Mouse (Mus musculus) liver, postnatal 0 days (tissue): ENCODE data around the gene Smarcd3. TPM values are rescaled to one million over a fixed set of nuclear protein-coding genes. Genes with fewer than 3 reads are reported as not detected.

Source experiments
- ATAC-seq: fragments of 200-750 bp; cut with Nextera tagmentation; 2 replicates; pipeline ENCODE4 v1.8.0; 2017; ENCODE audit warnings: mild to moderate bottlenecking, moderate library complexity
- DNase-seq: peaks from one replicate; pipeline ENCODE4 v3.0.0-alpha.2; 2016
- H3K27ac ChIP-seq: fragments of 300-500 bp; sonication (generic); 2 replicates; pipeline ENCODE4 v1.5.1; 2014; ENCODE audit warnings: antibody characterized with exemption, moderate library complexity, mild to moderate bottlenecking, low read depth
- H3K27me3 ChIP-seq: fragments of 300-500 bp; sonication (generic); 2 replicates; pipeline ENCODE4 v1.6.1; 2014; ENCODE audit warnings: low read length, control low read depth, mixed read lengths; ENCODE audit not compliant: insufficient read depth
- H3K36me3 ChIP-seq: fragments of 300-500 bp; sonication (generic); replicated peaks from 2 replicates; pipeline ENCODE4 v1.6.1; 2014; ENCODE audit warnings: mild to moderate bottlenecking, control low read depth, low read length, moderate library complexity, mixed read lengths; ENCODE audit not compliant: insufficient read depth
- H3K4me1 ChIP-seq: fragments of 300-500 bp; sonication (generic); 2 replicates; pipeline ENCODE4 v1.6.1; 2014; ENCODE audit warnings: antibody characterized with exemption, mild to moderate bottlenecking, control low read depth; ENCODE audit not compliant: insufficient read depth
- H3K4me2 ChIP-seq: fragments of 300-500 bp; sonication (generic); 2 replicates; pipeline ENCODE4 v1.6.1; 2014; ENCODE audit warnings: low read depth, mild to moderate bottlenecking, low read length, moderate library complexity, mixed read lengths
- H3K4me3 ChIP-seq: fragments of 300-500 bp; sonication (generic); 2 replicates; pipeline ENCODE4 v1.5.1; 2014; ENCODE audit warnings: low read depth, low read length
- H3K9ac ChIP-seq: fragments of 300-500 bp; sonication (generic); replicated peaks from 2 replicates; pipeline ENCODE4 v1.6.1; 2014; ENCODE audit warnings: mild to moderate bottlenecking, moderate library complexity
- H3K9me3 ChIP-seq: fragments of 300-500 bp; sonication (generic); 2 replicates; pipeline ENCODE4 v1.6.1; 2016; ENCODE audit warnings: mild to moderate bottlenecking, control low read depth, low read length, mixed read lengths
- CTCF ChIP-seq: sonication (generic); IDR thresholded peaks from 2 replicates; pipeline ENCODE4 v1.5.1; 2016; ENCODE audit warnings: antibody characterized with exemption, low read depth
- EP300 ChIP-seq: IDR thresholded peaks from 2 replicates; pipeline ENCODE4 v1.6.1; 2016; ENCODE audit warnings: antibody characterized with exemption, low read depth, mild to moderate bottlenecking
- WGBS: fragments of 180-500 bp; shearing (Covaris S2); extraction: QIAGEN DNeasy Blood & Tissue Kit; methylation state at CpG from one replicate; pipeline ENCODE4 v1.1.7; 2014; ENCODE audit not compliant: insufficient replicate concordance; 5-methylcytosine and 5-hydroxymethylcytosine counted together
- polyA plus RNA-seq: library from polyadenylated mRNA; unstranded; fragments of >200 nt; fragmentation: Nextera tagmentation; extraction: Ambion mirVana; gene quantifications from 2 replicates; pipeline ENCODE4 v1.2.1, GENCODE M21; 2015

Gene Smarcd3
- polyA plus RNA-seq, 1 experiment from 2014 or later = 0.80 TPM

GRCm38 (mm10) chr5:24638131-24638530 is 13.9 kb upstream of the Smarcd3 start:
- H3K9ac ChIP-seq = no peak overlapping the region
- H3K9me3 ChIP-seq = no peaks in the 10 kb centered on the region
- H3K4me2 ChIP-seq = no peak overlapping the region
- ATAC-seq (no peak), DNase-seq (no peak)
- H3K4me1 ChIP-seq = no peaks in the 10 kb centered on the region
- WGBS = 41% methylated on average over 6 of the region's 6 CpGs
- no peaks in the 10 kb centered on the region for H3K36me3 ChIP-seq
- no peaks in the 10 kb centered on the region for H3K27me3 ChIP-seq
- TF ChIP-seq CTCF = no peak
- no peak for TF ChIP-seq EP300
- H3K4me3 ChIP-seq = no peak overlapping the region
- H3K27ac ChIP-seq = no peak overlapping the region

GRCm38 (mm10) chr5:24636987-24637386 is 12.8 kb upstream of the Smarcd3 start:
- no peaks in the 10 kb centered on the region for H3K27me3 ChIP-seq
- ATAC-seq (no peak), DNase-seq (no peak)
- WGBS = 62% methylated on average over 4 of the region's 4 CpGs
- no peak overlapping the region for H3K9ac ChIP-seq
- no peak overlapping the region for H3K27ac ChIP-seq
- no peaks in the 10 kb centered on the region for H3K36me3 ChIP-seq
- no peak overlapping the region for H3K4me3 ChIP-seq
- TF ChIP-seq CTCF (no peak), EP300 (no peak)
- H3K4me1 ChIP-seq = no peaks in the 10 kb centered on the region
- H3K9me3 ChIP-seq = no peaks in the 10 kb centered on the region
- H3K4me2 ChIP-seq = no peak overlapping the region

- H3K4me1 ChIP-seq = no peaks in the 10 kb centered on the region
- no peak overlapping the region for H3K4me2 ChIP-seq
- ATAC-seq (no peak), DNase-seq (no peak)
- no peak overlapping the region for H3K4me3 ChIP-seq
- no peaks in the 10 kb centered on the region for H3K36me3 ChIP-seq
- H3K27ac ChIP-seq = no peak overlapping the region
- no peak overlapping the region for H3K9ac ChIP-seq
- H3K9me3 ChIP-seq = no peaks in the 10 kb centered on the region
- no peaks in the 10 kb centered on the region for H3K27me3 ChIP-seq
- 71% methylated on average over 6 of the region's 6 CpGs for WGBS
- TF ChIP-seq EP300 (no peak), CTCF (no peak)
Observed at GRCm38 (mm10) chr5:24635526-24636141, 11.4 kb upstream of the Smarcd3 start.

- H3K9me3 ChIP-seq = no peaks in the 10 kb centered on the region
- H3K36me3 ChIP-seq = no peaks in the 10 kb centered on the region
- ATAC-seq (no peak), DNase-seq (no peak)
- 28% methylated on average over 1 of the region's 1 CpGs for WGBS
- H3K27ac ChIP-seq = no peak overlapping the region
- H3K9ac ChIP-seq = no peak overlapping the region
- H3K4me3 ChIP-seq = no peak overlapping the region
- H3K4me1 ChIP-seq = no peaks in the 10 kb centered on the region
- no peaks in the 10 kb centered on the region for H3K27me3 ChIP-seq
- H3K4me2 ChIP-seq = no peak overlapping the region
- TF ChIP-seq EP300 = no peak
- no peak for TF ChIP-seq CTCF
Observed at GRCm38 (mm10) chr5:24635093-24635492, 10.9 kb upstream of the Smarcd3 start.

GRCm38 (mm10) chr5:24629712-24630111 is 5.5 kb upstream of the Smarcd3 start:
- Histone ChIP-seq H3K4me2 (no peak overlapping the region), H3K4me3 (no peak overlapping the region), H3K9ac (no peak overlapping the region), H3K4me1 (no peaks in the 10 kb centered on the region), H3K36me3 (no peaks in the 10 kb centered on the region), H3K9me3 (no peaks in the 10 kb centered on the region), H3K27ac (no peak overlapping the region), H3K27me3 (peaks cover under 1% of the 10 kb centered on the region; the same call in 1 of the 2 replicates)
- TF ChIP-seq EP300 (no peak), CTCF (no peak)
- ATAC-seq (no peak), DNase-seq (no peak)
- 39% methylated on average over 3 of the region's 3 CpGs for WGBS

GRCm38 (mm10) chr5:24624822-24625120 is 560 bp upstream of the Smarcd3 start:
- no peak overlapping the region for H3K4me3 ChIP-seq
- TF ChIP-seq EP300 (no peak), CTCF (no peak)
- WGBS = 34% methylated on average over 4 of the region's 4 CpGs
- peaks cover 15% of the 10 kb centered on the region for H3K27me3 ChIP-seq
- no peak overlapping the region for H3K27ac ChIP-seq
- DNase-seq (no peak), ATAC-seq (no peak)
- H3K36me3 ChIP-seq = no peaks in the 10 kb centered on the region
- no peaks in the 10 kb centered on the region for H3K9me3 ChIP-seq
- H3K4me2 ChIP-seq = peak overlapping the region; percentile 61; the same call in 1 of the 2 replicates
- H3K9ac ChIP-seq = no peak overlapping the region
- H3K4me1 ChIP-seq = no peaks in the 10 kb centered on the region
